Mouse (Mus musculus): ENCODE measurements around the gene Fads2.

Gene Fads2

GRCm38 (mm10) chr19:10061624-10062023, 39.9 kb downstream of the Fads2 start:
- DNase-seq (ENCODE audit: low read depth, low spot score), result no peak

- no peak for DNase-seq (ENCODE audit: low read depth, low spot score)
Observed at GRCm38 (mm10) chr19:10060783-10061590, 40.6 kb downstream of the Fads2 start.

GRCm38 (mm10) chr19:10059911-10060567, 41.5 kb downstream of the Fads2 start:
- DNase-seq (ENCODE audit: low read depth, low spot score), result peak; percentile 62

GRCm38 (mm10) chr19:10058876-10059427, 42.6 kb downstream of the Fads2 start:
- DNase-seq (ENCODE audit: low read depth, low spot score), result no peak

GRCm38 (mm10) chr19:10058352-10058825, 43.2 kb downstream of the Fads2 start:
- DNase-seq (ENCODE audit: low read depth, low spot score), result no peak

GRCm38 (mm10) chr19:10057486-10058351, 43.8 kb downstream of the Fads2 start:
- DNase-seq (ENCODE audit: low read depth, low spot score), result no peak

GRCm38 (mm10) chr19:10056686-10057085, 44.9 kb downstream of the Fads2 start:
- no peak for DNase-seq (ENCODE audit: low read depth, low spot score)

GRCm38 (mm10) chr19:10055783-10056660, 45.5 kb downstream of the Fads2 start:
- DNase-seq (ENCODE audit: low read depth, low spot score), result no peak

- DNase-seq (ENCODE audit: low read depth, low spot score), result no peak
Observed at GRCm38 (mm10) chr19:10055261-10055660, 46.3 kb downstream of the Fads2 start.

GRCm38 (mm10) chr19:10054361-10055075, 47.0 kb downstream of the Fads2 start:
- DNase-seq (ENCODE audit: low read depth, low spot score), result no peak

- no peak for DNase-seq (ENCODE audit: low read depth, low spot score)
Observed at GRCm38 (mm10) chr19:10053692-10054260, 47.8 kb downstream of the Fads2 start.

- DNase-seq (ENCODE audit: low read depth, low spot score), result no peak
Observed at GRCm38 (mm10) chr19:10052698-10053097, 48.8 kb downstream of the Fads2 start.

- DNase-seq (ENCODE audit: low read depth, low spot score), result no peak
Observed at GRCm38 (mm10) chr19:10050438-10050837, 51.1 kb downstream of the Fads2 start.

- no peak for DNase-seq (ENCODE audit: low read depth, low spot score)
Observed at GRCm38 (mm10) chr19:10049533-10049932, 52.0 kb downstream of the Fads2 start.

- no peak for DNase-seq (ENCODE audit: low read depth, low spot score)
Observed at GRCm38 (mm10) chr19:10046983-10047382, 54.6 kb downstream of the Fads2 start.

GRCm38 (mm10) chr19:10046346-10046745, 55.2 kb downstream of the Fads2 start:
- no peak for DNase-seq (ENCODE audit: low read depth, low spot score)

- DNase-seq (ENCODE audit: low read depth, low spot score), result no peak
Observed at GRCm38 (mm10) chr19:10045707-10046106, 55.8 kb downstream of the Fads2 start.

- no peak for DNase-seq (ENCODE audit: low read depth, low spot score)
Observed at GRCm38 (mm10) chr19:10043643-10044042, 57.9 kb downstream of the Fads2 start.

GRCm38 (mm10) chr19:10042816-10043215, 58.7 kb downstream of the Fads2 start:
- no peak for DNase-seq (ENCODE audit: low read depth, low spot score)

GRCm38 (mm10) chr19:10042232-10042631, 59.3 kb downstream of the Fads2 start:
- DNase-seq (ENCODE audit: low read depth, low spot score), result no peak

Data from forelimb bud, embryonic 11.5 days (tissue).